9 mouse cellular contexts compared by ENCODE assay signal in the genomic region with DNA sequence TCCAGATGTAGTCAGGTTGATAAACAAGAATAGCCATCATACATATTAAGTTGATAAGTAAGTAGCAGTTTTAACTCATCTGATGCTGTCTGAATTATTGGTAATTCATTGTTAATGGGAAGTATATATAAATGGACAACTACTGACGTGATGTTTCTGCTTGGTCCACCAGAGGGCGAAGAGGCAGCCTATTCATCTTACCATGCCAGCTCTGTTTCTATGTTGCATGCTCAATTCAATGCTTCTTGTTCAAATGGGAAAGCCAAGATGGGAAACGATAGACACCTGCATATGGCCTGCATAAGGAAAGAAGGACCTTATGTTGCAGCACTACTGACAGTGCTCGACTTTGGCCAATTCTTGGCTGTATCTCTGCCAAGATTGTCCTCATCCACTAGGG.
DNase-seq lines count a peak whose midpoint lies in the region; ATAC-seq lines count a peak whose summit lies in the region.
"Had no signal": no experiment of that assay in that cellular context is flagged by ENCODE, and none has a peak within 500 bp of the region (broad histone marks: within the 10 kb centered on the region; RNA-seq: fewer than 3 reads in every experiment).

No protein-coding gene starts in this region.

- peaks cover 3% of the 10 kb centered on the region; the same call in 1 of the 2 replicates for H3K4me1 ChIP-seq in forebrain, embryonic 12.5 days
- no peaks in the 10 kb centered on the region for H3K4me1 ChIP-seq in midbrain, embryonic 12.5 days

- peak; percentile 34; the same call in 1 of the 2 replicates for ATAC-seq in forebrain, embryonic 12.5 days (ENCODE audit: low FRiP score)
- 0 out of 2 replicates have a peak, but pooled peaks have one; percentile 17 for ATAC-seq in midbrain, embryonic 12.5 days (ENCODE audit: low FRiP score, low read depth)

- H3K4me3 ChIP-seq in forebrain, embryonic 12.5 days (replicated peaks): no peak overlapping the region
- no peak overlapping the region for H3K4me3 ChIP-seq in midbrain, embryonic 12.5 days

- WGBS in forebrain, embryonic 12.5 days: 36% methylated on average over 4 of the region's 4 CpGs
- 29% methylated on average over 4 of the region's 4 CpGs for WGBS in midbrain, embryonic 12.5 days

- peak; percentile 36 for DNase-seq in heart, adult 8-10 months (ENCODE audit: low spot score)
- no peak for DNase-seq in heart, adult 11 months
- DNase-seq in A20 (ENCODE audit: low read depth, low spot score): peak; percentile 31
- peak; percentile 8 to 48 for DNase-seq in adrenal gland, postnatal 36 days
- DNase-seq in kidney, postnatal 10 days: peak; percentile 62
- no peak for DNase-seq in spleen, postnatal 36 days (ENCODE audit: low spot score in 2 of 2)

- no peaks in the 10 kb centered on the region for H3K27me3 ChIP-seq in forebrain, embryonic 12.5 days
- H3K27me3 ChIP-seq in midbrain, embryonic 12.5 days: no peaks in the 10 kb centered on the region

- no peak overlapping the region for H3K9ac ChIP-seq in forebrain, embryonic 12.5 days
- no peak overlapping the region for H3K9ac ChIP-seq in midbrain, embryonic 12.5 days (replicated peaks)

- H3K27ac ChIP-seq in forebrain, embryonic 12.5 days: no peak overlapping the region
- no peak overlapping the region for H3K27ac ChIP-seq in midbrain, embryonic 12.5 days (replicated peaks)
- H3K27ac ChIP-seq: macrophage had no signal

- no peaks in the 10 kb centered on the region for H3K36me3 ChIP-seq in forebrain, embryonic 12.5 days (replicated peaks)
- no peaks in the 10 kb centered on the region for H3K36me3 ChIP-seq in midbrain, embryonic 12.5 days

- no peak overlapping the region for H3K4me2 ChIP-seq in forebrain, embryonic 12.5 days
- H3K4me2 ChIP-seq in midbrain, embryonic 12.5 days (replicated peaks): no peak overlapping the region

- no peaks in the 10 kb centered on the region for H3K9me3 ChIP-seq in forebrain, embryonic 12.5 days
- H3K9me3 ChIP-seq in midbrain, embryonic 12.5 days: no peaks in the 10 kb centered on the region

Comparison
In these comparisons a context has a peak if more than half of its experiments do, and no peak if none do; other contexts are left out.
1. DNase-seq: peak in heart, adult 8-10 months (single experiment), A20 (single experiment), adrenal gland, postnatal 36 days (2 of 2) and kidney, postnatal 10 days (single experiment); none in heart, adult 11 months (single experiment) and spleen, postnatal 36 days (0 of 2).